Mouse (Mus musculus) intestine, postnatal 0 days (tissue): ENCODE data around the gene Phb2. TPM values are rescaled to one million over a fixed set of nuclear protein-coding genes. Genes with fewer than 3 reads are reported as not detected.

ENCODE experiments used
- ATAC-seq: fragments of 200-750 bp; cut with Nextera tagmentation; 2 replicates; pipeline ENCODE4 v1.8.0; 2017; ENCODE audit warnings: mild to moderate bottlenecking, moderate TSS enrichment, moderate library complexity
- H3K27ac ChIP-seq: fragments of 300-500 bp; sonication (generic); 2 replicates; pipeline ENCODE4 v1.5.1; 2014; ENCODE audit warnings: mild to moderate bottlenecking, low read depth, low read length, moderate library complexity
- H3K27me3 ChIP-seq: fragments of 300-500 bp; sonication (generic); replicated peaks from 2 replicates; pipeline ENCODE4 v1.6.1; 2014; ENCODE audit warnings: low read length, mixed read lengths; ENCODE audit not compliant: control insufficient read depth, insufficient read depth
- H3K36me3 ChIP-seq: fragments of 300-500 bp; sonication (generic); 2 replicates; pipeline ENCODE4 v1.6.1; 2014; ENCODE audit warnings: mild to moderate bottlenecking, moderate library complexity; ENCODE audit not compliant: control insufficient read depth, insufficient read depth
- H3K4me1 ChIP-seq: fragments of 300-500 bp; sonication (generic); replicated peaks from 2 replicates; pipeline ENCODE4 v1.6.1; 2014; ENCODE audit warnings: antibody characterized with exemption, low read length, mixed read lengths; ENCODE audit not compliant: control insufficient read depth, insufficient read depth
- H3K4me2 ChIP-seq: fragments of 300-500 bp; sonication (generic); replicated peaks from 2 replicates; pipeline ENCODE4 v1.6.1; 2014; ENCODE audit warnings: low read depth, mild to moderate bottlenecking, moderate library complexity
- H3K4me3 ChIP-seq: fragments of 300-500 bp; sonication (generic); 2 replicates; pipeline ENCODE4 v1.5.1; 2014; ENCODE audit warnings: low read depth, low read length
- H3K9ac ChIP-seq: fragments of 300-500 bp; sonication (generic); 2 replicates; pipeline ENCODE4 v1.6.1; 2014; ENCODE audit warnings: mild to moderate bottlenecking, low read depth, low read length
- H3K9me3 ChIP-seq: fragments of 300-500 bp; sonication (generic); 2 replicates; pipeline ENCODE4 v1.6.1; 2016; ENCODE audit warnings: mixed run types; ENCODE audit not compliant: control insufficient read depth
- CTCF ChIP-seq: sonication (generic); IDR thresholded peaks from 2 replicates; pipeline ENCODE4 v1.5.1; 2016; ENCODE audit warnings: low read depth, mild to moderate bottlenecking, control low read depth, antibody characterized with exemption, moderate library complexity
- whole genome bisulfite sequencing: fragments of 180-500 bp; shearing (Covaris S2); extraction: QIAGEN DNeasy Blood & Tissue Kit; methylation state at CpG from one replicate; pipeline ENCODE4 v1.1.7; 2014; 5-methylcytosine and 5-hydroxymethylcytosine counted together
- polyA plus RNA-seq: library from polyadenylated mRNA; unstranded; fragments of >200 nt; fragmentation: Nextera tagmentation; extraction: Ambion mirVana; gene quantifications from 2 replicates; pipeline ENCODE4 v1.2.1, GENCODE M21; 2015

Phb2 gene
- polyA plus RNA-seq, 1 experiment from 2014 or later, result 255 TPM

GRCm38 (mm10) chr6:124716864-124717490, 4.8 kb downstream of the Phb2 start:
- TF ChIP-seq CTCF, result peak; percentile 87
- Histone ChIP-seq H3K27ac (peak overlapping the region; percentile 97), H3K4me1 (peaks cover 3% of the 10 kb centered on the region), H3K27me3 (no peaks in the 10 kb centered on the region), H3K4me3 (peak overlapping the region; percentile 67), H3K36me3 (peaks cover 28% of the 10 kb centered on the region), H3K4me2 (peak overlapping the region; percentile 65), H3K9ac (peak overlapping the region; percentile 78), H3K9me3 (no peaks in the 10 kb centered on the region)
- WGBS, result 36% methylated on average over 20 of the region's 20 CpGs
- no peak for ATAC-seq

- H3K9ac ChIP-seq, result peak overlapping the region; percentile 78
- H3K4me2 ChIP-seq, result peak overlapping the region; percentile 65
- no peaks in the 10 kb centered on the region for H3K9me3 ChIP-seq
- WGBS, result 28% methylated on average over 13 of the region's 13 CpGs
- peak; percentile 12; the same call in 1 of the 2 replicates for ATAC-seq
- H3K27me3 ChIP-seq, result no peaks in the 10 kb centered on the region
- H3K4me3 ChIP-seq, result peak overlapping the region; percentile 67
- TF ChIP-seq CTCF, result peak; percentile 31
- peak overlapping the region; percentile 97 for H3K27ac ChIP-seq
- peaks cover 3% of the 10 kb centered on the region for H3K4me1 ChIP-seq
- peaks cover 28% of the 10 kb centered on the region for H3K36me3 ChIP-seq
Measured at GRCm38 (mm10) chr6:124717968-124718367, 5.8 kb downstream of the Phb2 start.

DNA sequence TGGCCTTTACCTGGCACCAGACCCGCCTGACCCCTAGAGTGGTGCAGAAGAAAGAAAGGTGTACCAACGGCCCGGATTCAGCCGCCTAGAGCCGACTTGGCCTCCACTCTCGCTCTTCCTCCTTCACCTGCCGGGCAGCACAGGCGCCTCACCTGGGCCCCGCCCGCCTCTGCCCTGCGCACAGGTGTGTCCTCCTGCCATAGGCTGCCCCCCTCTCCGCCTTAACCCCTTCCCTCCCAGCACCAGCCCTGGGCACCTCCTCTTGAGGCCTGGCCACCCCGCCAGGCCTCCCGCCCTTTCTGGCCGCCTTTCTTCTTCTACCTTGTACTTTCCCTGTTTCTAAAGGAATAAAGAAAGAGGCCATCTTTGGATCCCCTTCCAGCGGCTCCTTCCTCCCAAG, 6.6 kb downstream of the Phb2 start:
- Histone ChIP-seq H3K4me3 (peak overlapping the region; percentile 67), H3K9ac (peak overlapping the region; percentile 78), H3K27ac (peak overlapping the region; percentile 97), H3K4me2 (peak overlapping the region; percentile 65), H3K9me3 (no peaks in the 10 kb centered on the region), H3K4me1 (no peaks in the 10 kb centered on the region), H3K27me3 (no peaks in the 10 kb centered on the region), H3K36me3 (peaks cover 28% of the 10 kb centered on the region)
- TF ChIP-seq CTCF, result no peak
- 33% methylated on average over 15 of the region's 16 CpGs for WGBS
- ATAC-seq, result peak; percentile 88

- Histone ChIP-seq H3K9me3 (no peaks in the 10 kb centered on the region), H3K4me2 (peak overlapping the region; percentile 65), H3K4me3 (peak overlapping the region; percentile 67), H3K27ac (peak overlapping the region; percentile 97), H3K36me3 (peaks cover 22% of the 10 kb centered on the region), H3K4me1 (no peaks in the 10 kb centered on the region), H3K9ac (peak overlapping the region; percentile 78), H3K27me3 (no peaks in the 10 kb centered on the region)
- peak; percentile 54 for TF ChIP-seq CTCF
- WGBS, result 44% methylated on average over 7 of the region's 7 CpGs
- ATAC-seq, result peak; percentile 28
Measured at GRCm38 (mm10) chr6:124719354-124719978, 7.3 kb downstream of the Phb2 start.

GRCm38 (mm10) chr6:124720904-124721303, 8.8 kb downstream of the Phb2 start:
- Histone ChIP-seq H3K27me3 (no peaks in the 10 kb centered on the region), H3K9ac (0 out of 2 replicates have a peak overlapping the region, but pooled peaks have one; percentile 17), H3K27ac (peak overlapping the region; percentile 97), H3K36me3 (peaks cover 8% of the 10 kb centered on the region), H3K9me3 (no peaks in the 10 kb centered on the region), H3K4me1 (no peaks in the 10 kb centered on the region), H3K4me3 (peak overlapping the region; percentile 67; the same call in 1 of the 2 replicates), H3K4me2 (peak overlapping the region; percentile 65)
- peak; percentile 12; the same call in 1 of the 2 replicates for ATAC-seq
- WGBS, result 32% methylated on average over 11 of the region's 11 CpGs
- TF ChIP-seq CTCF, result no peak

- H3K27ac ChIP-seq, result no peak overlapping the region
- peaks cover 5% of the 10 kb centered on the region; the same call in 1 of the 2 replicates for H3K36me3 ChIP-seq
- no peaks in the 10 kb centered on the region for H3K9me3 ChIP-seq
- no peak overlapping the region for H3K9ac ChIP-seq
- TF ChIP-seq CTCF, result no peak
- no peak for ATAC-seq
- H3K27me3 ChIP-seq, result no peaks in the 10 kb centered on the region
- 77% methylated on average over 6 of the region's 6 CpGs for WGBS
- H3K4me1 ChIP-seq, result no peaks in the 10 kb centered on the region
- H3K4me3 ChIP-seq, result no peak overlapping the region
- no peak overlapping the region for H3K4me2 ChIP-seq
Measured at GRCm38 (mm10) chr6:124722876-124723473, 10.8 kb downstream of the Phb2 start.
